Mouse (Mus musculus) hindbrain, embryonic 15.5 days (tissue): ENCODE results near the gene Micu1. TPM values are rescaled to one million over a fixed set of nuclear protein-coding genes. Genes with fewer than 3 reads are reported as not detected.

Experiments used
- ATAC-seq: fragments of 200-750 bp; cut with Nextera tagmentation; 2 replicates; pipeline ENCODE4 v1.8.0; 2017; ENCODE audit warnings: low read depth, moderate number of reproducible peaks, moderate TSS enrichment; ENCODE audit not compliant: low FRiP score
- H3K27ac ChIP-seq: fragments of 300-500 bp; sonication (generic); replicated peaks from 2 replicates; pipeline ENCODE4 v1.5.1; 2015; ENCODE audit warnings: mild to moderate bottlenecking, inconsistent platforms
- H3K27me3 ChIP-seq: fragments of 300-500 bp; sonication (generic); 2 replicates; pipeline ENCODE4 v1.6.1; 2015; ENCODE audit warnings: control low read depth, inconsistent platforms
- H3K36me3 ChIP-seq: fragments of 300-500 bp; sonication (generic); 2 replicates; pipeline ENCODE4 v1.6.1; 2015; ENCODE audit warnings: control low read depth, inconsistent platforms
- H3K4me1 ChIP-seq: fragments of 300-500 bp; sonication (generic); replicated peaks from 2 replicates; pipeline ENCODE4 v1.6.1; 2015; ENCODE audit warnings: control low read depth, inconsistent platforms
- H3K4me2 ChIP-seq: fragments of 300-500 bp; sonication (generic); 2 replicates; pipeline ENCODE4 v1.6.1; 2015; ENCODE audit warnings: moderate library complexity, mild to moderate bottlenecking, inconsistent platforms
- H3K4me3 ChIP-seq: fragments of 300-500 bp; sonication (generic); 2 replicates; pipeline ENCODE4 v1.5.1; 2015; ENCODE audit warnings: mild to moderate bottlenecking, inconsistent platforms
- H3K9ac ChIP-seq: fragments of 300-500 bp; sonication (generic); 2 replicates; pipeline ENCODE4 v1.6.1; 2015; ENCODE audit warnings: inconsistent platforms
- H3K9me3 ChIP-seq: fragments of 300-500 bp; sonication (generic); 2 replicates; pipeline ENCODE4 v1.6.1; 2016; ENCODE audit warnings: control low read depth, inconsistent platforms
- WGBS: fragments of 180-500 bp; shearing (Covaris S2); methylation state at CpG from one replicate; pipeline ENCODE4 v1.1.7; 2015; 5-methylcytosine and 5-hydroxymethylcytosine counted together
- polyA plus RNA-seq: library from polyadenylated mRNA; unstranded; fragments of >200 nt; fragmentation: Nextera tagmentation; extraction: Ambion mirVana; gene quantifications from 2 replicates; pipeline ENCODE4 v1.2.1, GENCODE M21; 2015

Gene Micu1
- polyA plus RNA-seq, 1 experiment from 2014 or later = 79.7 TPM

- peak; percentile 12; the same call in 1 of the 2 replicates for ATAC-seq
- no peak overlapping the region for H3K9ac ChIP-seq
- WGBS = 24% methylated on average over 7 of the region's 7 CpGs
Measured at GRCm38 (mm10) chr10:59907695-59908299, 205.5 kb downstream of the Micu1 start.

DNA sequence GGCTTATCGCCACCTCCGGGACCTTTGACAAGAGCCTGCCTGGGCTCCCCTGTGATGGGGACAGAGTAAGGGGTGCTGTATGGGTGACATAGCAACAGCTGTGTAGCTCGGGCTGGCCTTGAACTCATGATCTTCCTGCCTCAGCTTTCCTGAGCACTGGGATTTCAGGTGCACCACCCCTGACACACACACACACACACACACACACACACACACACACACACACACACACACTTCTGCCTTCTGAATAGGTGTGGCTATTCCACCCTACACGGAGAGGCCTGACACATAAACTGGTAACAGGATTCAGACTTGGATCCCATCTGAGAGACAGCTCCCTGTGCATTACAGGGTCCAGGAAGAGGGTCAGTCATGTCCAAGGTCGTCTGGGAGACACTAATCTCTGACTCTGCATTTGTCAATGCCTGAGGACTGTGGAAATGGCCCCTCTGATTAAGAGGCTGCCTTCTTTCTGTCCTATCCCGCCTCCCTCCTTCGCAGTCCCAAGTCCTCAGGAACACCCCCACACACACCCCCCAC lies 206.6 kb downstream of the Micu1 start:
- peaks cover 40% of the 10 kb centered on the region for H3K4me1 ChIP-seq
- H3K4me2 ChIP-seq = 0 out of 2 replicates have a peak overlapping the region, but pooled peaks have one; percentile 27
- no peaks in the 10 kb centered on the region for H3K9me3 ChIP-seq
- 47% methylated on average over 7 of the region's 7 CpGs for WGBS
- no peaks in the 10 kb centered on the region for H3K36me3 ChIP-seq
- H3K9ac ChIP-seq = no peak overlapping the region
- H3K27me3 ChIP-seq = no peaks in the 10 kb centered on the region
- H3K27ac ChIP-seq = peak overlapping the region; percentile 22; the same call in 1 of the 2 replicates
- no peak overlapping the region for H3K4me3 ChIP-seq
- ATAC-seq = no peak

More at GRCm38 (mm10) chr10:59907695-59908299, 205.5 kb downstream of the Micu1 start:
- no peak overlapping the region for H3K4me2 ChIP-seq
- H3K4me3 ChIP-seq = no peak overlapping the region
- H3K4me1 ChIP-seq = peaks cover 46% of the 10 kb centered on the region
- H3K36me3 ChIP-seq = no peaks in the 10 kb centered on the region
- H3K27ac ChIP-seq = no peak overlapping the region
- H3K9me3 ChIP-seq = no peaks in the 10 kb centered on the region
- no peaks in the 10 kb centered on the region for H3K27me3 ChIP-seq

- Histone ChIP-seq H3K27me3 (no peaks in the 10 kb centered on the region), H3K9ac (peak overlapping the region; percentile 16), H3K36me3 (no peaks in the 10 kb centered on the region), H3K4me1 (peaks cover 40% of the 10 kb centered on the region), H3K4me2 (peak overlapping the region; percentile 27), H3K9me3 (no peaks in the 10 kb centered on the region), H3K4me3 (no peak overlapping the region), H3K27ac (peak overlapping the region; percentile 22)
- 9% methylated on average over 14 of the region's 14 CpGs for WGBS
- 0 out of 2 replicates have a peak, but pooled peaks have one; percentile 17 for ATAC-seq
Measured at GRCm38 (mm10) chr10:59909357-59909847, 207.1 kb downstream of the Micu1 start.

- Histone ChIP-seq H3K9me3 (no peaks in the 10 kb centered on the region), H3K4me3 (no peak overlapping the region), H3K9ac (no peak overlapping the region), H3K27ac (no peak overlapping the region), H3K4me2 (peak overlapping the region; percentile 45), H3K4me1 (peaks cover 42% of the 10 kb centered on the region), H3K27me3 (no peaks in the 10 kb centered on the region), H3K36me3 (no peaks in the 10 kb centered on the region)
- ATAC-seq = 0 out of 2 replicates have a peak, but pooled peaks have one; percentile 16
- WGBS = 22% methylated on average over 6 of the region's 6 CpGs
Measured at GRCm38 (mm10) chr10:59911091-59911490, 208.8 kb downstream of the Micu1 start.

- Histone ChIP-seq H3K27me3 (no peaks in the 10 kb centered on the region), H3K4me2 (peak overlapping the region; percentile 45), H3K36me3 (no peaks in the 10 kb centered on the region), H3K9ac (no peak overlapping the region), H3K4me1 (peaks cover 48% of the 10 kb centered on the region), H3K27ac (no peak overlapping the region), H3K4me3 (no peak overlapping the region), H3K9me3 (no peaks in the 10 kb centered on the region)
- ATAC-seq = 0 out of 2 replicates have a peak, but pooled peaks have one; percentile 9
- 4% methylated on average over 25 of the region's 25 CpGs for WGBS
Measured at GRCm38 (mm10) chr10:59911561-59912198, 209.4 kb downstream of the Micu1 start.

Other genes starting within 250 kb of the Micu1 start
- not detected in 2 replicates for gene Gm10322, start 86.4 kb upstream of the Micu1 start, polyA plus RNA-seq
- gene Mcu, start 85.8 kb upstream of the Micu1 start, polyA plus RNA-seq = 31.7 and 34.6 TPM in 2 replicates
- gene Dnajb12, start 177.1 kb downstream of the Micu1 start, polyA plus RNA-seq = 18.6 and 24.6 TPM in 2 replicates
- gene Ddit4, start 249.4 kb downstream of the Micu1 start, polyA plus RNA-seq = 68.9 and 71.1 TPM in 2 replicates